Mouse (Mus musculus): ENCODE results near the gene Snd1. TPM values are rescaled to one million over a fixed set of nuclear protein-coding genes. Genes with fewer than 3 reads are reported as not detected.

The Snd1 gene
- polyA plus RNA-seq, 1 experiment from 2014 or later, result 113 TPM

DNA sequence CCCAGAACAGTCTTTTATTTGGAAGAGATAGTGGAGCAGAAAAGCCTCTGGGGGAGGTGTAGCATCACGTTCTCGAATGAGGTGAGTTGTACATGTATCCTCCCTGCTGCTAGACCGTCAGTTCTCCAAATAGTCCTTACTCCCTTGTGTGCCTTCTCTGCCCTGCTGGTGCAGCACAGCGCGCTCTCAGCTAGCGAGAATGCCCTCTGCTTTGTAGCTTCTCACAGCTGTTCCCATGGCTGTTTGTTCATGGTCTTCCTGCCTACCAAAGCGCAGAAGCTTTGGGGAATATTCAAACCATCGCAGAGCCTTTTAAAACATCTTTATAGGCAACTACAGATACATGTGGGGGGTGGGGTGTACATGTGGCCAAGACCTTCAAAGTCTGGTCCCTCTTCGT is 374.0 kb downstream of the Snd1 start:
- Histone ChIP-seq H3K4me1 (ENCODE audit: control insufficient read depth, insufficient read depth, low read length) (peaks cover 3% of the 10 kb centered on the region; the same call in 1 of the 2 replicates), H3K4me3 (ENCODE audit: low read depth, low read length) (no peak overlapping the region), H3K9ac (replicated peaks; ENCODE audit: low read depth, low read length) (no peak overlapping the region), H3K27ac (ENCODE audit: low read length) (no peak overlapping the region), H3K9me3 (ENCODE audit: control insufficient read depth, low read depth, low read length) (no peaks in the 10 kb centered on the region), H3K36me3 (ENCODE audit: control insufficient read depth, insufficient read depth, low read length) (no peaks in the 10 kb centered on the region), H3K4me2 (replicated peaks; ENCODE audit: low read depth, low read length) (no peak overlapping the region), H3K27me3 (ENCODE audit: control insufficient read depth, insufficient read depth, low read length) (no peaks in the 10 kb centered on the region)
- WGBS, result 81% methylated on average over 9 of the region's 9 CpGs
- ATAC-seq (ENCODE audit: insufficient number of reproducible peaks, insufficient read depth, low FRiP score, low read depth), result no peak

DNA sequence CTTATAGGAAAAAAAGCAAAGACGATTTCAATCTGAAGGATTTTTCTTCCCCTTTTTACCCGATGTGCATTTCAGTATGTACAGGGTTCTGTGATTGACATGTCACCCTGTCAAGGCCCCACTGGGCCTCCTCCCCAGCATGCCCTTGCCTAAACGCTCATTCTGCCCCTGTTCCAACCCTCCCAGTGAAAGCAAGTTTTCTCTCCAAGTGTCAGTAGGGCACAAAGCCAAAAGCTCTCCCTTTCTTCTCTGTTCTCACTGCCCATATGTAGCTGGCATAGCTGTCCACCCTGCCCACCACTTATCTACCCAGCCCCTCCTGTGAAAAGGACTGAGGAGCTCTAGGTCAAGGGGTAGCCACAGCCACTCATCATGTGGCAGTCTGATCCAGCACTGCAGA is 374.4 kb downstream of the Snd1 start:
- no peak for ATAC-seq (ENCODE audit: insufficient number of reproducible peaks, insufficient read depth, low FRiP score, low read depth)
- H3K4me2 ChIP-seq (replicated peaks; ENCODE audit: low read depth, low read length), result no peak overlapping the region
- H3K9me3 ChIP-seq (ENCODE audit: control insufficient read depth, low read depth, low read length), result no peaks in the 10 kb centered on the region
- H3K4me3 ChIP-seq (ENCODE audit: low read depth, low read length), result no peak overlapping the region
- no peaks in the 10 kb centered on the region for H3K36me3 ChIP-seq (ENCODE audit: control insufficient read depth, insufficient read depth, low read length)
- H3K9ac ChIP-seq (replicated peaks; ENCODE audit: low read depth, low read length), result no peak overlapping the region
- no peak overlapping the region for H3K27ac ChIP-seq (ENCODE audit: low read length)
- peaks cover 7% of the 10 kb centered on the region; the same call in 1 of the 2 replicates for H3K4me1 ChIP-seq (ENCODE audit: control insufficient read depth, insufficient read depth, low read length)
- H3K27me3 ChIP-seq (ENCODE audit: control insufficient read depth, insufficient read depth, low read length), result no peaks in the 10 kb centered on the region
- 60% methylated on average over 3 of the region's 3 CpGs for WGBS

- Histone ChIP-seq H3K27ac (ENCODE audit: low read length) (no peak overlapping the region), H3K9me3 (ENCODE audit: control insufficient read depth, low read depth, low read length) (no peaks in the 10 kb centered on the region), H3K4me3 (ENCODE audit: low read depth, low read length) (no peak overlapping the region), H3K4me2 (replicated peaks; ENCODE audit: low read depth, low read length) (no peak overlapping the region), H3K36me3 (ENCODE audit: control insufficient read depth, insufficient read depth, low read length) (no peaks in the 10 kb centered on the region), H3K4me1 (ENCODE audit: control insufficient read depth, insufficient read depth, low read length) (peaks cover 14% of the 10 kb centered on the region; the same call in 1 of the 2 replicates), H3K9ac (replicated peaks; ENCODE audit: low read depth, low read length) (no peak overlapping the region), H3K27me3 (ENCODE audit: control insufficient read depth, insufficient read depth, low read length) (no peaks in the 10 kb centered on the region)
- ATAC-seq (ENCODE audit: insufficient number of reproducible peaks, insufficient read depth, low FRiP score, low read depth), result no peak
- WGBS, result 80% methylated on average over 9 of the region's 9 CpGs
Measured at GRCm38 (mm10) chr6:28850326-28850900, 375.5 kb downstream of the Snd1 start.

DNA sequence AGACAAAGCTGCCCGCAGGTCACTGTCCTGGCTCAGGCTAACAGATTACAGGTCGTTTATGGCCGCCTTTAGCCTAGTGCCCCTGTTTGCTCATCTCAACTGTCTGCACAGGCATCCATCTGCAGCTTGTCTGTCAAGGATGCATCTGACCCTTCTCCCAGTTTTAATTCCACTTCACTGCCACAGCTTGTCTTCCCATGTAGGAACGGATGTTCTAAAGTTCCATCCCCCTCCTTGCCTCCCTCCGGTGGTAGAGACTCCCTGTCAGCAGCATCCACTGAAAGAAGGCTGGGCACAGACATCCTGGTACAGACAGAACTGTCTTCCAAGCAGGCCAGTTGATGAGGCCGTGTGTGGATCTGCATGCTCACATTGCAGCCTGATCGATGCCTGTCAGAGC is 377.4 kb downstream of the Snd1 start:
- H3K9me3 ChIP-seq (ENCODE audit: control insufficient read depth, low read depth, low read length), result no peaks in the 10 kb centered on the region
- H3K36me3 ChIP-seq (ENCODE audit: control insufficient read depth, insufficient read depth, low read length), result no peaks in the 10 kb centered on the region
- 77% methylated on average over 7 of the region's 7 CpGs for WGBS
- H3K9ac ChIP-seq (replicated peaks; ENCODE audit: low read depth, low read length), result no peak overlapping the region
- no peaks in the 10 kb centered on the region for H3K27me3 ChIP-seq (ENCODE audit: control insufficient read depth, insufficient read depth, low read length)
- H3K4me3 ChIP-seq (ENCODE audit: low read depth, low read length), result no peak overlapping the region
- H3K27ac ChIP-seq (ENCODE audit: low read length), result no peak overlapping the region
- no peak for ATAC-seq (ENCODE audit: insufficient number of reproducible peaks, insufficient read depth, low FRiP score, low read depth)
- H3K4me1 ChIP-seq (ENCODE audit: control insufficient read depth, insufficient read depth, low read length), result peaks cover 26% of the 10 kb centered on the region; the same call in 1 of the 2 replicates
- H3K4me2 ChIP-seq (replicated peaks; ENCODE audit: low read depth, low read length), result no peak overlapping the region

DNA sequence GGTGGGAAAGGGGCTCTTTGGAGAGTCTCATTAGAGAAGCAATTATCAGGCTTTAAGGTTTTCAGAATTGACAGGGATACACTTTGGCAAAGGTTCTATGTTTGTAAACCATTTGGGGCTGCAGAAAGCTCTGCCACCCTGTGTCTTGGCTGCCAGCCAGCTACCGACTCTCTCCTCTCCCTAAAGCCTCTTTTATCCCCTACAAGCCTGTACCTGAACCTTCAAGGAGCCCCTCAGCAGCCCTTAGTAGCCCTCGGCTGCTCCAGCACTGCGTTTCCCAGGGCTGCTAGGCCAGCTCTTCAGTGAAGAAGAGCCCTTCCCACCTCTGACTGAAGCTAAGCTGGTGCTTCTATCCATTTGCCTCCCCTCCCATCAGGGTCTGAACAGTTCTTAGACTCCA is 378.2 kb downstream of the Snd1 start:
- Histone ChIP-seq H3K9me3 (ENCODE audit: control insufficient read depth, low read depth, low read length) (no peaks in the 10 kb centered on the region), H3K27me3 (ENCODE audit: control insufficient read depth, insufficient read depth, low read length) (no peaks in the 10 kb centered on the region), H3K4me3 (ENCODE audit: low read depth, low read length) (no peak overlapping the region), H3K4me2 (replicated peaks; ENCODE audit: low read depth, low read length) (no peak overlapping the region), H3K36me3 (ENCODE audit: control insufficient read depth, insufficient read depth, low read length) (no peaks in the 10 kb centered on the region), H3K4me1 (ENCODE audit: control insufficient read depth, insufficient read depth, low read length) (peaks cover 32% of the 10 kb centered on the region; the same call in 1 of the 2 replicates), H3K9ac (replicated peaks; ENCODE audit: low read depth, low read length) (no peak overlapping the region), H3K27ac (ENCODE audit: low read length) (no peak overlapping the region)
- ATAC-seq (ENCODE audit: insufficient number of reproducible peaks, insufficient read depth, low FRiP score, low read depth), result no peak
- 39% methylated on average over 3 of the region's 3 CpGs for WGBS

DNA sequence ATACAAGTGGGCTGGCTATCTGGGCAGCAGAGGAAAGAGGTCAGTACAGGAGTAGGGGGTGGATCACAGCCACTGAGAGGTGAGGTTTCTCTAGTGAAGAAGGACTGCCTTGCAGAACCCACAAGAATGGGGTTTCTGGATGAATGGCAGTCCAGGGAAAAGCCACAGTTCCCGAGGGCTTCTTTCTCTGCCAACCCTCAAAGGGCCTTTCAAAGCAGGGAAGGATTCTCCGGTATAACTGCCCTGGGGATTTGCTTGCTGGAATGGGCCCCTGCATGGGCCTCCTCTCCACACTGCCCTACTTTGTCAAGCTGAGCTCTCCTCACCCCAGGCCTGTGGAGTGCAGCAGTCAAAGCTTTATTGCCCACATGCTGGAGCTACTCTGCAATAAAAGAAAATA is 378.7 kb downstream of the Snd1 start:
- Histone ChIP-seq H3K27me3 (ENCODE audit: control insufficient read depth, insufficient read depth, low read length) (no peaks in the 10 kb centered on the region), H3K4me1 (ENCODE audit: control insufficient read depth, insufficient read depth, low read length) (peaks cover 32% of the 10 kb centered on the region; the same call in 1 of the 2 replicates), H3K4me2 (replicated peaks; ENCODE audit: low read depth, low read length) (no peak overlapping the region), H3K9ac (replicated peaks; ENCODE audit: low read depth, low read length) (no peak overlapping the region), H3K36me3 (ENCODE audit: control insufficient read depth, insufficient read depth, low read length) (no peaks in the 10 kb centered on the region), H3K9me3 (ENCODE audit: control insufficient read depth, low read depth, low read length) (no peaks in the 10 kb centered on the region), H3K27ac (ENCODE audit: low read length) (no peak overlapping the region), H3K4me3 (ENCODE audit: low read depth, low read length) (no peak overlapping the region)
- ATAC-seq (ENCODE audit: insufficient number of reproducible peaks, insufficient read depth, low FRiP score, low read depth), result no peak
- WGBS, result 46% methylated on average over 2 of the region's 2 CpGs

DNA sequence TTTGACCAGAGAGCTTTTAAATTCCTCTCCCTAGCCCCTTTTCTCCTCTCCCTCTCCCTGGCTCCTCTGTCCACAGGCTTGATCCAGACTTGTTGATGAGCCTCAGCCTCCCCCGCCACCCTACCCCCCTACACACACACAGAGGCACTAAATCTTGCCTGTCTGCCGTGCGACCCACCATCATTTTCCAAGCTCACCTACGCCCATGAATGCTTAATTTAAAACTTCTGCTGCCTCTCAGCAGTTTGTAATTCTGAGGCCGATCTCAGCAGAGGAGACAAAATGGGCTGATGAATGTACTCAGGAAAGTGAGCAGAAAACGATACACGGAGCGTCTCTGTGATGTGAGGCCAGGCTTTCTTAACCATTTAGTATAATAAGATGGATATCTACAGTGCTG is 379.7 kb downstream of the Snd1 start:
- ATAC-seq (ENCODE audit: insufficient number of reproducible peaks, insufficient read depth, low FRiP score, low read depth), result no peak
- Histone ChIP-seq H3K4me2 (replicated peaks; ENCODE audit: low read depth, low read length) (no peak overlapping the region), H3K27ac (ENCODE audit: low read length) (no peak overlapping the region), H3K9me3 (ENCODE audit: control insufficient read depth, low read depth, low read length) (no peaks in the 10 kb centered on the region), H3K36me3 (ENCODE audit: control insufficient read depth, insufficient read depth, low read length) (no peaks in the 10 kb centered on the region), H3K27me3 (ENCODE audit: control insufficient read depth, insufficient read depth, low read length) (no peaks in the 10 kb centered on the region), H3K4me1 (ENCODE audit: control insufficient read depth, insufficient read depth, low read length) (peaks cover 29% of the 10 kb centered on the region; the same call in 1 of the 2 replicates), H3K9ac (replicated peaks; ENCODE audit: low read depth, low read length) (no peak overlapping the region), H3K4me3 (ENCODE audit: low read depth, low read length) (no peak overlapping the region)
- WGBS, result 39% methylated on average over 8 of the region's 8 CpGs

GRCm38 (mm10) chr6:28855442-28855841 is 380.5 kb downstream of the Snd1 start:
- Histone ChIP-seq H3K4me2 (replicated peaks; ENCODE audit: low read depth, low read length) (no peak overlapping the region), H3K27me3 (ENCODE audit: control insufficient read depth, insufficient read depth, low read length) (no peaks in the 10 kb centered on the region), H3K9ac (replicated peaks; ENCODE audit: low read depth, low read length) (no peak overlapping the region), H3K27ac (ENCODE audit: low read length) (no peak overlapping the region), H3K9me3 (ENCODE audit: control insufficient read depth, low read depth, low read length) (no peaks in the 10 kb centered on the region), H3K4me1 (ENCODE audit: control insufficient read depth, insufficient read depth, low read length) (peaks cover 29% of the 10 kb centered on the region; the same call in 1 of the 2 replicates), H3K36me3 (ENCODE audit: control insufficient read depth, insufficient read depth, low read length) (no peaks in the 10 kb centered on the region), H3K4me3 (ENCODE audit: low read depth, low read length) (no peak overlapping the region)
- WGBS, result 35% methylated on average over 3 of the region's 3 CpGs
- ATAC-seq (ENCODE audit: insufficient number of reproducible peaks, insufficient read depth, low FRiP score, low read depth), result no peak

DNA sequence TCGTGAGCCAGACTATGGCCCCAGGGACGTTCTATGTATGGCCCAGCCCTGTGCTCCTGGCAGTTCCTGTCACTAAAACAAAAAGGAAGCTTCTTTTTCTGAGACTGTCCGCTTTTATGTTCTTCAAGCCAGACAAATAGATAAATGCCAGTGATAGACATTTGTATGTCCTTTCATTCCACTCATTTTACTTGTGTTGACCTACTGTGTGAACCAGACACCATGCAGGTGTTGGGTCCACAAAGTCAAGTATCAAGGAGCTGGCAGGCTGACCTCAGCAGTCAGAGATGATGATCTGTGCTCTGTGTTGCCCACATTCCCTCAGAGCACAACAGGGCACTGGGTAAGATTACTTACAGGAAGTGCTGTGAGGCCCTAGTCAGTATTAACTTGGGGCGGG is 381.9 kb downstream of the Snd1 start:
- 75% methylated on average over 4 of the region's 4 CpGs for WGBS
- Histone ChIP-seq H3K4me3 (ENCODE audit: low read depth, low read length) (no peak overlapping the region), H3K27me3 (ENCODE audit: control insufficient read depth, insufficient read depth, low read length) (no peaks in the 10 kb centered on the region), H3K4me1 (ENCODE audit: control insufficient read depth, insufficient read depth, low read length) (peaks cover 29% of the 10 kb centered on the region; the same call in 1 of the 2 replicates), H3K9ac (replicated peaks; ENCODE audit: low read depth, low read length) (no peak overlapping the region), H3K27ac (ENCODE audit: low read length) (no peak overlapping the region), H3K4me2 (replicated peaks; ENCODE audit: low read depth, low read length) (no peak overlapping the region), H3K36me3 (ENCODE audit: control insufficient read depth, insufficient read depth, low read length) (no peaks in the 10 kb centered on the region), H3K9me3 (ENCODE audit: control insufficient read depth, low read depth, low read length) (no peaks in the 10 kb centered on the region)
- no peak; the same call in 1 of the 2 replicates for ATAC-seq (ENCODE audit: insufficient number of reproducible peaks, insufficient read depth, low FRiP score, low read depth)
